Mouse (Mus musculus): ENCODE data around the gene 4921536K21Rik. TPM values are rescaled to one million over a fixed set of nuclear protein-coding genes. Genes with fewer than 3 reads are reported as not detected.

4921536K21Rik gene
- total and polyA plus RNA-seq, 3 experiments: 0.21 to 0.61 TPM; not detected in 1

- H3K9ac ChIP-seq (ENCODE audit: insufficient read depth, low read depth): no peak overlapping the region
- in situ Hi-C loops (cut with MboI; ENCODE audit: low pct_ligation_motif_present, low pct_unique_long_range_greater_than_20kb, low sequenced_read_pairs): no loop called here
Observed at GRCm38 (mm10) chr11:3936318-3936717, 41.4 kb upstream of the 4921536K21Rik start.

DNA sequence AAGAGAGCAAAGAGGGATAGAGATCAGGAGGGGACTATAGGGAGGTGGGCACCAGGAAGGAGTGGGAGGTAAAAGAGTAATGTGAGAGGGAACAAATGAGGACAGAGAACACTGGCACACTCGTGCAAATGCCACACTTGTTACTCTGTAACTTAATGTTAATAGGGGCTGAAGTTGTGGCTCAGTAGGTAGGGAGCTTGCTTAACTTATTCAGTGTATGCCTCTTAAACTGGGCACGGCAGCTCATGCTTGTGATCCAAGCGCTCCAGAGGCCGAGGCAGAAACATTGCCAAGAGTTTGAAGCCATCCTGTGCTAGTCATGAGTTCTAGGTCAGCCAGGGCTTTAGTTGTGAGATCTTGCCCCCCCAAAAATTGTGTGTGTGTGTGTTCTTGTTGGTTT is 40.2 kb upstream of the 4921536K21Rik start:
- dilution Hi-C loops (cut with MboI; ENCODE audit: extremely low pct_ligation_motif_present, extremely low pct_unique_long_range_greater_than_20kb, low sequenced_read_pairs) (no loop called here), in situ Hi-C loops (cut with MboI; ENCODE audit: low pct_ligation_motif_present, low pct_unique_long_range_greater_than_20kb, low sequenced_read_pairs) (no loop called here)
- H3K4me3 ChIP-seq (replicated peaks in 1 of 3; ENCODE audit: low read depth in 2 of 3, low read length in 2 of 3, poor library complexity in 1 of 3): no peak overlapping the region
- no peaks in the 10 kb centered on the region for H3K9me3 ChIP-seq (replicated peaks; ENCODE audit: low read length)
- TF ChIP-seq TBP (conservative IDR thresholded peaks at IDR 0.05; ENCODE audit: low read depth, low read length) (no peak), MAFK (IDR thresholded peaks at IDR 0.05; ENCODE audit: insufficient replicate concordance, low read length) (no peak), ZC3H11A (IDR thresholded peaks at IDR 0.05; ENCODE audit: low read depth, low read length) (no peak), BHLHE40 (IDR thresholded peaks at IDR 0.05; ENCODE audit: low read depth, low read length) (no peak)
- H3K27ac ChIP-seq (ENCODE audit: insufficient read depth, low read depth): no peak overlapping the region
- no peak overlapping the region for H3K9ac ChIP-seq (ENCODE audit: insufficient read depth, low read depth)
- H3K27me3 ChIP-seq (replicated peaks): peaks cover 84% of the 10 kb centered on the region
- no peak for DNase-seq (ENCODE audit: extremely low read depth)
- H3K79me2 ChIP-seq (replicated peaks; ENCODE audit: control insufficient read depth, extremely low read depth, insufficient read depth, poor library complexity, severe bottlenecking): no peaks in the 10 kb centered on the region
- peaks cover 2 to 7% of the 10 kb centered on the region in 2 experiments; a peak in 2 of 4 replicates for H3K4me1 ChIP-seq (ENCODE audit: control insufficient read depth in 1 of 2, insufficient read depth in 2 of 2)
- H3K4me2 ChIP-seq (ENCODE audit: insufficient read depth, low read depth, poor library complexity, severe bottlenecking): no peak overlapping the region
- H3K36me3 ChIP-seq (replicated peaks in 1 of 2; ENCODE audit: control insufficient read depth in 1 of 2, insufficient read depth in 1 of 2, low read length in 1 of 2): no peaks in the 10 kb centered on the region

More at GRCm38 (mm10) chr11:3936318-3936717, 41.4 kb upstream of the 4921536K21Rik start:
- no peak for TF ChIP-seq CHD2 (IDR thresholded peaks at IDR 0.05; ENCODE audit: low read length)
- TF ChIP-seq MAZ (IDR thresholded peaks at IDR 0.05; ENCODE audit: low read depth, low read length): no peak
- no peak for TF ChIP-seq EP300 (IDR thresholded peaks at IDR 0.05; ENCODE audit: low read length)
- no peak for TF ChIP-seq BHLHE40 (IDR thresholded peaks at IDR 0.05; ENCODE audit: low read depth, low read length)
- no peak for TF ChIP-seq CTCF (conservative IDR thresholded peaks at IDR 0.05 in 1 of 2, IDR thresholded peaks at IDR 0.05 in 1 of 2; ENCODE audit: low read depth in 2 of 2, low read length in 2 of 2)
- no peak for TF ChIP-seq IRF4 (IDR thresholded peaks at IDR 0.05; ENCODE audit: low read depth, low read length)
- H3K79me2 ChIP-seq (replicated peaks; ENCODE audit: control insufficient read depth, extremely low read depth, insufficient read depth, poor library complexity, severe bottlenecking): no peaks in the 10 kb centered on the region
- dilution Hi-C loops (cut with MboI; ENCODE audit: extremely low pct_ligation_motif_present, extremely low pct_unique_long_range_greater_than_20kb, low sequenced_read_pairs): no loop called here
- H3K27me3 ChIP-seq (replicated peaks): peaks cover 77% of the 10 kb centered on the region
- H3K9me3 ChIP-seq (replicated peaks; ENCODE audit: low read length): no peaks in the 10 kb centered on the region
- no peak overlapping the region for H3K4me2 ChIP-seq (ENCODE audit: insufficient read depth, low read depth, poor library complexity, severe bottlenecking)
- peaks cover 2 to 6% of the 10 kb centered on the region in 2 experiments; a peak in 2 of 4 replicates for H3K4me1 ChIP-seq (ENCODE audit: control insufficient read depth in 1 of 2, insufficient read depth in 2 of 2)
- H3K27ac ChIP-seq (ENCODE audit: insufficient read depth, low read depth): no peak overlapping the region
- no peak overlapping the region for H3K4me3 ChIP-seq (replicated peaks in 1 of 3; ENCODE audit: low read depth in 2 of 3, low read length in 2 of 3, poor library complexity in 1 of 3)
- no peaks in the 10 kb centered on the region for H3K36me3 ChIP-seq (replicated peaks in 1 of 2; ENCODE audit: control insufficient read depth in 1 of 2, insufficient read depth in 1 of 2, low read length in 1 of 2)
- DNase-seq (ENCODE audit: extremely low read depth): no peak

- H3K4me3 ChIP-seq (replicated peaks in 1 of 3; ENCODE audit: low read depth in 2 of 3, low read length in 2 of 3, poor library complexity in 1 of 3): no peak overlapping the region
- dilution Hi-C loops (cut with MboI; ENCODE audit: extremely low pct_ligation_motif_present, extremely low pct_unique_long_range_greater_than_20kb, low sequenced_read_pairs): no loop called here
- in situ Hi-C loops (cut with MboI; ENCODE audit: low pct_ligation_motif_present, low pct_unique_long_range_greater_than_20kb, low sequenced_read_pairs): no loop called here
- H3K79me2 ChIP-seq (replicated peaks; ENCODE audit: control insufficient read depth, extremely low read depth, insufficient read depth, poor library complexity, severe bottlenecking): no peaks in the 10 kb centered on the region
- no peak overlapping the region for H3K27ac ChIP-seq (ENCODE audit: insufficient read depth, low read depth)
- peaks cover 83% of the 10 kb centered on the region for H3K27me3 ChIP-seq (replicated peaks)
- H3K9me3 ChIP-seq (replicated peaks; ENCODE audit: low read length): no peaks in the 10 kb centered on the region
- peaks cover 2 to 7% of the 10 kb centered on the region in 2 experiments; a peak in 2 of 4 replicates for H3K4me1 ChIP-seq (ENCODE audit: control insufficient read depth in 1 of 2, insufficient read depth in 2 of 2)
- DNase-seq (ENCODE audit: extremely low read depth): no peak
- H3K9ac ChIP-seq (ENCODE audit: insufficient read depth, low read depth): no peak overlapping the region
- no peak overlapping the region for H3K4me2 ChIP-seq (ENCODE audit: insufficient read depth, low read depth, poor library complexity, severe bottlenecking)
- TF ChIP-seq USF2 (conservative IDR thresholded peaks at IDR 0.05; ENCODE audit: low read depth, low read length) (no peak), EP300 (IDR thresholded peaks at IDR 0.05; ENCODE audit: low read length) (no peak), PAX5 (IDR thresholded peaks at IDR 0.05; ENCODE audit: low read length) (no peak)
- H3K36me3 ChIP-seq (replicated peaks in 1 of 2; ENCODE audit: control insufficient read depth in 1 of 2, insufficient read depth in 1 of 2, low read length in 1 of 2): no peaks in the 10 kb centered on the region
Observed at GRCm38 (mm10) chr11:3933756-3934285, 38.9 kb upstream of the 4921536K21Rik start.

Data from CH12.LX (cell line).